Mouse (Mus musculus) telencephalon, adult 2 months (tissue): ENCODE results near the gene Gmfb.
"Not testable (repeated sequence)": the region's sequence is repeated elsewhere in the genome, so short reads cannot be mapped to it uniquely, and the experiment has no call there.

Source experiments
- DNase-seq: peaks from one replicate; pipeline ENCODE4 v3.0.0-alpha.2; 2011; ENCODE audit warnings: low read depth, low spot score

Gmfb gene

DNA sequence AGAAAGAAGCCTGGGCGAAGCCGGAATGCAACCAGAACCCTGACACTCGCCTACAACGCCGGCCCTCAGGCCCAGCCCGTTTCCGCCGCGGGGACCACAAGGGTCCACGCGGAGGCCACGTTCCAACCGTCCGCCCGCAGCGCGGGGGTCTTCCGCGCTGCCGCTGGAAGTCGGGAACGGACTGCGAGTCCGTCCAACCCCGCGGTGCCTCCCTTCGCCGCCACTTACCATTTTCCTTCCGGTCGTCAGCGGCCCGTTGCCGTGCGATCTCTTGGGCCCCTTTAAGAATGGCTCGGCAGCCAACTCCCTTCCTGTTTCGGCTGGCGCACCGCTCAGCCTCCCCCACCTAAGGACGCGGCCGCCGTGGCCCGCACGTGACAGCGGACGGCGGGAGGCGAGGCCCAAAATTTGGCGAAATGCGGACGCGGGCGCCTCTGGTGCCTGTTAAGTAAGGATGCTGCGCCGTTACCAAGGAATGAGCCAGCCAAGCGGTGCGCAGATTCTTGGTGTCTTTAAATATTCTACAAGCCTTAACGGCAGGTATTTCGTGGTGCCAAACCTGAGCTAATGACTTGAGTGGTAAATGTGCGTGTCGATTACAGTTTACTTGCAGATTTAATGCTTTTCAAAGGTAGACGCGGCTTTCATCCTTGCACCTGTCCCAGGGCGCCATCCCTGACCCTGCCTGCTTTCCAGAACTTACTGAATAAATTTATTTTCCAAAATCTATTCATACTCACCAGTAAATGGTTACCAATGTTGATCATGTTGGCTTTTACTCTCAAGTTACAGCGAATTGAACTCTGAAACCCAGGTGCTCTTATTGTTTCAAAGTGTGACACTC lies at the start of gene Gmfb:
TSS of gene Gmfb (minus strand) at position 370 of the 844 bp plus-strand sequence.
- DNase-seq: peak; percentile 91

DNA sequence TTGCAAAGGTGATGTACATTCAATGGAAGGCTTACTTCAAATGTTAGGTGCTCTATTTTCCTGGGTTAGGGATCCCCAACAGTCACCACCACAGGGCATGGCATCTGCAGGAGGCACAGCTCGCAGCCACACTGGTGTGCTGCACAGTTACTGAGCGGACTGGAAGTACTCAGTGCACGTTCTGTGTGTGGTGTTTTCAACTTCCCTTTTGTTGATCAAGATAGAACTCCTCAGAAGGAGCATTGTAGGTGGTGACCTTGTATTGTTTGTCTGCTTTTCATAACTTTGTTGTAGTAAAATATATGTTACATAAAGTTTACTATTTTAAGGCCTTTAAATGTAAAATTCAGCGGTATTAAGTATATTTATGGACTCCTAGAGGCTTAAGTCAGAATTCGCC lies 40.9 kb upstream of the Gmfb start:
- no peak for DNase-seq

DNA sequence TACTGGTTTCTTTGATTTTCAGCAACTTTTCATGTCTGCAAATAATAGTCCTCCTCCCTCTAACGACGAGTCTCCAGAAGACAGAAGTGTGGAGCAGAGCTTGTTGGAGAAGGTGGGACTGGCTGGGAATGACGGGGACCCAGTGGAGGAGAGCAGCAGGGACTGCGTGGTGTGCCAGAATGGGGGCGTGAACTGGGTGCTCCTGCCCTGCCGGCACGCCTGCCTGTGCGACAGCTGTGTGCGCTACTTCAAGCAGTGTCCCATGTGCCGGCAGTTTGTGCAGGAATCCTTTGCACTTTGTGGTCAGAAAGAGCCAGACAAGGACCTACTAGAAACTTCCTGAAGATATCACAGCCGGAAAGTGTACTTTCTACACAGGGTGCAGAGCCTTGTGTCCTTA lies 31.6 kb upstream of the Gmfb start:
- DNase-seq: no peak

DNA sequence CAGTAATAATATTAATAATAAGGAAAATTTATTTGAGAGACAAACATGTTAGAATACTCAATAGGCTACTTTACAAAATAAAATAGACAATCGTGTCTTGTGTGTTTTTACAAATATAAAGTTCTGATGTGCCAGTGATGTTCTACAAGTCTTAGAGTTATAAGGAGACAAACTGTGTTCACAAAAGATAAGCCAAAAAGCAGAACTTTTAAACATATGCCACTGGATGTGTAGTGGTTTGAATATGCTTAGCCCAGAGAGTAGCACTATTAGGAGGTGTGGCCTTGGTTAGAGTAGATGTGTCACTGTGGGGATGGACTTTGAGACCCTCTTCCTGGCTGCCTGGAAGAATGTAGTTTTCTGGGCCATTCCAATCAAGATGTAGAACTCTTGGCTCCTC lies 27.7 kb upstream of the Gmfb start:
- DNase-seq: no peak

DNA sequence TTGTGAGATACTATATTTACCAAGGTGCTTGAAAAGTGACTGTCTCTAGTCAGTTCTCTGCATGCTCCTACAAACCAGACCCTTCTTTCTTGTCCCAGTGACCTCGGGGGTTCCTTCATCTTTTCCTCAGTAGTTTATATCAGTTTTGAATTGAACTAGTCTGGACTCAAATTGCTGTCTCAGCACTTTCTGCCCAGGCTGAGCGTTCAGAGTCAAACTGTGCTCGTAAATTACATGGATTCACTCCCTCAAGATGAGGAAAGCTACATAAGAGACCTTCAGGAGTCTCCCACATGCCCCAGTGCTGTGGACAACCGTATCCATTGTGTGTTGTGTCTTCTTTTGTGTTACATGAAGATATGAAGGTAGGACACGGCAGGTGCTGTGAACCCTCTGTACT lies 26.7 kb upstream of the Gmfb start:
- no peak for DNase-seq

DNA sequence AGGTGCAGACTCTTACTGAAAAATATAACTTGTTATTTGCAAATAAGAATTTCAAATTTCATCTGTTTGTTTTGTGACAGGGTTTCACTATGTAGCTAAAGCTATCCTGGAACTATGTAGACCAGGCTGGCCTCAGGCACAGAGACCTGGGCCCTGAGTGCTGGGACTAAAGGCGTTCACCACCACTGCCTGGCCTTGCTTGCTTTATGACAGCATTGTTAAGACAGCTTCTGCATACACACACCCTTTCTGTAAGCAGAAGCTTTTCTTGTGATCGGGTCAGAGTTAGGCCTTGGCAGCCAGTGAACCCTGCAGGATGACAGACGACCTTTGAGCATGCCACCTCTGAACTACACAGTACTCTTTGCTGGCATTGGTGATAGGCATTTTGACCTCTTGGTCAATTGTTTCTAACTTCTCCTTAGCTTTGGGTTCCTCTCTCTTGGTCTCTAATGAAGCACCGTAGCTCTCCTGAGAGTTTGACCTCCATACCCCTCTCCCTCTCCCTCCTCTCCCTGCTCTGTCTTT lies 26.1 kb upstream of the Gmfb start:
- no peak for DNase-seq

DNA sequence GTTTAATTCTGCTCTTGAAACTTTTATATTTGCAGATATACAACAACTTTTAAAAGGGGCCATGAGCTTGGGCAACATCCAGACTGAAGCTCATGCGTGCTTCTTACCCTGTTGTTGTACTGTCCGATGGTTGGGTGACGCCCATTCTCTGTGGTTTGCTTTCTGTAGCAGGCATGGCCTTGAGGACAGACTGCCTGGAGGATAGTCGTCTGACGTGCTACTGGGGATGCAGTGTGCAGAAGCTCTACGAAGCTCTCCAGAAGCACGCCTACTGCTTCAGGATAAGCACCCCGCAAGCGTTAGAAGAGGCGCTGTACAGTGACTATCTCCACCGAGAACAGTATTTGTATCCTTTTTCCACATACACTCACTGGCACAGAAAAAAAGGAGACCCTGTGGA lies 23.7 kb upstream of the Gmfb start:
- no peak for DNase-seq

DNA sequence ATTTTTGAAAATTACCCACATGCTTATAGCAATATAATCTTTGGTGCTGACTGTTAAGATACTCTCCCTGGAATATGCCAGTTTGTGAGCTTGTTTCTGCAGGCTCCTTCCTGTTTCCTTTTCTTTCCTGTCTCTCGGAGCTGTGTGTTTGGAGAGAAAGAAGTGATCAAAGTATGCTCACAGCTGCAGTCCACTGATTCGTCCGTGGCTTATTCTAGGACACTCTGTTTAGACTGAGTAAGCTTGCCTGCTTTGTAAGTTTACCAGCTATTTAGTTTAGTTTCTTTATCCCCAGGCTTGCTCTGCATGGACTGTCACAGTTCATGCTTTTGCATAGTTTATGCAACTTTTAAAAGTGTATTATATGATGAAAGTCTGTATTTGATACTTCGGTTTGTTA lies 17.3 kb upstream of the Gmfb start:
- DNase-seq: no peak

DNA sequence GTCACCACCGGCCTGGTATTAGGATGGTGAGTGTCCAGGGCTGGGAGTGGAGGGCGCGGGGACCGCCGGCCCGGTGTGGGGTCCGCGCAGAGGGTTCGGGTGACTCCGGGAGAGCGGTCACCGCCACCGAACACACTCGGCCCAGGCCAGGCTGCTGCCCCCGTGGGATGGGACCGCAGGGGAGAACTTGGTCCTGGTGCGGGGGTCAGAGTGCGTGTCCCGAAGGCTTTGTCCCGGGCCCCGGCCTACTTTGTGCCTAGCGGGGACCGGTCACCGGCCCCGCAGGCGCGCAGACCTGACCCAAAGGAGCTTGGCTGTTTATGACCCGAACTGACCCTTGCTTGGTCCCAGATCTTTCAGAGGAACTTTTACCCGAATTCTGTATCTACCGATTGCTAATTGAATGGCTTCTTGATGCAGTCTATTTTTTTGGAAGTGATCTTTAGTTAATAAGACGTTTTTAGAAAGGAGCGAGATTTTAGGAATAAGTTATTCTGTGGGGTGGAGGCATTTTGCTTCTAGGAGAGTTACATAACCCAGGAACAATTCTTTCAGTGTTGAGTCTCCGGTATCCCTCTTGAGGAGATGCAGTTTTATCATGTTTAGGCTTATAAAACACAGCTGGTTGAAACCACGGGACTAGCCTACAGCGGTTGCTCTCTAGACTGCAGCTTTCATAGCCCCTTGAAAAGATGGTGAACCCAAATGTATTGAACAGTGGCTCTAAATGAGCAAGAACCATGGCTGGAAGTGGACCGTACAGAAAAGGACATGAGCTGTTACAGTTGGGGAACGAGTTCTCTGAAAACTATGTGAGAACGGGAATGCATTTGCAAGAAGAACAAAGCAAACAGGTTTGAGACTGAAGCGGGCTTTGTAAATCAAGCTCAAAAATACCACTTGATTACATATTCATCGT lies 10.6 kb upstream of the Gmfb start:
- DNase-seq: no peak

DNA sequence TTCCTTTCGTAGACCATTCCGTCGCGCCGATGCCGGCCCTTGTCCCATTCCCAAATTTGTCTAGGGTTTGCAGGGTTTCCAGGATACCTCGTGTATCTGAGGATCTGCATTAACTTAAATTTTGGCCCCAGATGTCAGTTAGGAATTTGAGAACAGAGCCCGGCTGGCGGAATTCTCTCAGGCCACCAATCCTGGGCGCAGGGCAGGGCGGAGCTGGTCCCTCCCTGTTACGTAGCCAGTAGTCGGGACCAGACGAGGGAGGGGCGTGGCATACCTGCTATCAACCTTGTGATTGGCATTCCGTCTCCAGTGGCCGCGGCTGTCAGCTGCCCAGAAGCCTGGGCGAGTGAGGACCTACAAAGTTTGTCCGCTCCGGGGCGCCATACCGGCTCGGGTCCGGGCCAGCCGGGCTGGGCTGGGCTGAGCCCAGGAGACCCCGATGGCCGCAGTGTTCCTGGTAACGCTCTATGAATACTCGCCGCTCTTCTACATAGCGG lies 9.8 kb upstream of the Gmfb start, which contains the start of gene Cgrrf1:
TSS of gene Cgrrf1 (plus strand) at position 289 of the 497 bp plus-strand sequence.
- DNase-seq: peak; percentile 87

DNA sequence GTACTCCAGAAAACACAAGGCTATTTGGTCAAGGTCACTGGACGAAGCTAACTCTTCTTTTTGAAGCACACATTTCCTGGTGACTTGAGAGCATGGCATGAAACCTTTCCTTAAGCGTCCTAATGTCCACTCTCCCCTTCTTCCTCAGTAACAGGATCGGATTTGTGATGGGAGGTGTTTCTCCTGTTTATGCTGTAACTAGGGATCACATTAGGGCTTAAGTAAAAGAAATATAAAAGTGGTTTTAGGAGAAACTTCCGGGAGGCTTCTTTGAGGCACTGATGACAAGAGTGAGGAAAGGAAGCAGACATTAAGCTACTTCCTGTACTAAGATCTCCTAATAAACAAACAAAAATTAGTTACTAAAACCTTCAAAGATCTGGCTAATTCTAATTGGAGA lies 9.3 kb upstream of the Gmfb start:
- no peak for DNase-seq

DNA sequence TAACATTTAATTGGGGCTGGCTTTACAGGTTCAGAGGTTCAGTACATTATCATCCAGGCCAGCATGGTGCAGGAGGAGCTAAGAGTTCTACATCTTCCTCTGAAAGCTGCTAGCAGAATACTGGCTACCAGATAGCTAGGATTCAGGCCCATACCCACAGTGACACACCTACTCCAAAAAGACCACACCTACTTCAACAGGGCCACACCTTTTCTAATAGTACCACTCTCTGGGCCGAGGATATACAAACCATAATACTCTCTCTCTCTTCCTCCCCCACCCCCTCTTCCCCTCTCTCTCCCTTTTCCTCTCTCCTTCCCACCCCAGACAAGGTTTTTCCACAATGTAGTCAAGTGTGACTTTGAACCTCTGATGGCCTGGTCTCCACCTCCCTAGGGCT lies 5.4 kb upstream of the Gmfb start:
- DNase-seq: no peak

DNA sequence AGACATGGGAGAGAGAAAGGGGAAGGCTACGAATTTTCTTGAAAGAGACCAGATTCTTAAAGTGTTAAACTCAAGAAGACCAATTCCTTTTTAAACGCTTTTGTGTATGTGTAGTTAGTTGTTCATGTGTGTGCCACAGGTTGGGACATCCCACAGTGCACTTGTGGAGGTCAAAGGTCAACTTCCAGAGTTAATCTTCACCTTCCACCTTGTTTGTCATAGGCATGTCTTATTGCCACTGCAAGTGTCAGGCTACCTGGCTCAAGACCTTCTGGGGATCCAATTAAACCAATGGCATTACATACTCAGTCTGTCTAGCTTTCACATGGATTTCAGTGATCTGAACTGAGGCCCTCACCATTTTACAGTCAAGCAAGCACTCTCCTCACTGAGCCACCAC lies 2.0 kb upstream of the Gmfb start:
- DNase-seq: no peak

DNA sequence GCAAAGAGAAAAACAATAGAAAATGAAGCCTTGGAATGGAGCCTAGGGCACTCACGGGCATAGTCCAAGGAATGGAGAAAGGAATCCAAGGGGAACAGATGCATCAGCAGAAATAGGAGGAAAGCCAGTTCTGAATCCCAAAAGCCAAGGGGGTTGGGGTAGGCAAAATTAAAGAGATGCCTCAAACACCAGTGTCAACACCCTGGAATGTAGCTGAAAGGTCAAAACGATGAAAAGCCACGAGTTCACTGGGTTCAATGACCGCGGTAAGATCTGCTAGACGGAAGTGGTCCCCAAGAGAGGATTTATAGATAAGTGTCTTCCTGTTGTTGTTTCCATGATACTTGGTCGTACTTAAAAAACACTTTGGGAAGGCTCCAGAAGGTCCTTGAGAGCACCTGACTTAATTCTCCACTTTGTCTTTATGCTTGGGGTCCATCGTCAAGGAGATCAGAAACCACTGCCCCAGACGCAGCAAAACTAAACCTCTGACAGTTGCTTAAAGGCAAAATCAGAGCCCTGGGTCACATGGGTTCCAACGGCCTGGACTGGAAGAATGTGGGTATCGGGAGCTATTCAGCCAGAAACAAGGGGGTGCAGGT lies 670 bp downstream of the Gmfb start:
- DNase-seq: no peak

DNA sequence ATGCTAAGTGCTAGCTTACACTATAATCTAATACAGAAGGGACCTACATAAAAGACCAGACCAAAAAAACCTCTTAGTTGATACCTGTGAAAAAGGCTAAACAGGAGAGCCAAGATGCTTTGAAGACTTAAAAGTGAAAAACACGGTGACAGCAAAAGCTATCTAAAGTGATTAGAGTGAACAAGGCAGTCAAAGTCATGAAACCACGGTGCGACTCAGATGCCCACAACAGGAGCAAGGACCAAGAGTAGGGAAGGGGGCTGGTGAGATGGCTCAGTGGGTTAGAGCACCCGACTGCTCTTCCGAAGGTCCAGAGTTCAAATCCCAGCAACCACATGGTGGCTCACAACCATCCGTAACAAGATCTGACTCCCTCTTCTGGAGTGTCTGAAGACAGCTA lies 2.1 kb downstream of the Gmfb start:
- not testable (repeated sequence) for DNase-seq

DNA sequence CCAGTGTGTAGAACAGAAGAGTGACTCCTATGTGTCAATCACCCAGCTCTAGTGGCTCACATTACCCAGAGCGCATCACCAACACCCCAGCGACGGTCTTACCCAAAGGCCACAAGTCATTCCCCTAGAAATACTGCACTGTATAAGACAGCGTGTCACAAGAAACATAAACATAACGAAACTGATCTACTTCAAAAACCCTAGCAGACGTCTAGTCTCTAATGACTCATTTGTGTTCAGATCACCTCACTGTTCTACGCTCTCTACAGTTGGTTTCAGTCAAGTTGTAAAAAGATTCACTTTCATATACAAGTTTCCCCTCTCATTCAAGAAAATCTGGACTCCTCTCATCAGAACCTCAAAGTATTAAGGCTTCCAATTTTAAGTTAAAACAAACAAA lies 3.3 kb downstream of the Gmfb start:
- DNase-seq: no peak

DNA sequence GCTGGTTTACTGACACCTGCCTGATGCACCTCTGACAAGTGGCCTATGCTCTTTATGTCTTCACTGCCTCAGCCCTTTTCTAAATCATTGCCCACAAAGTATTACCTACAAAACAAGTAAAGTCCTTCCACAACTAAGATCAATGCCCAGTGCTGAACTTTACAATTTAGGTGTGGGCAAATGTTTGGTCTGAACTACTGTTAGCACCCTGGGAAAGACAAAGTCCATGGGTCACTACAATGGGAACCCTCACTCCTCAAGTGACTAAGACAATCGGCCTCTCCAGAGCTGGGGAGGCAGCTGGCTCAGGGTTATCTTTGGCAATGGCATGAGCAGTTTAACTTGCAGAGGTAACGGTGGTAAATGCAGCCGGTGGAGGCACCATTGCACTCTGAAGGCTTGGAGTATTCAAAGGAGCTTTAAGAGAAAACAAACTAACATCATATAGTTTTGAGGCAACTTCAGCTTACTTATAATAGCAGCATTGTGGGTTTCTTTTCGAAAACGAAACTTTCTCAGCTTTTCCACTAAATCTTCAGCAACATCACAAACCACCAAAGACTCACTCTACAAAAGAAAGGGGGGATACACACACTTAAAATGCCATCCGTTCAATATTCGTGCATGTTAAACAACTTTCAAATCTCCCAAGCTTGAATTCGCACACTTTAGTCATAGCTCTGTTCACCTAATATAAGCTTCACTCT lies 5.0 kb downstream of the Gmfb start:
- no peak for DNase-seq

DNA sequence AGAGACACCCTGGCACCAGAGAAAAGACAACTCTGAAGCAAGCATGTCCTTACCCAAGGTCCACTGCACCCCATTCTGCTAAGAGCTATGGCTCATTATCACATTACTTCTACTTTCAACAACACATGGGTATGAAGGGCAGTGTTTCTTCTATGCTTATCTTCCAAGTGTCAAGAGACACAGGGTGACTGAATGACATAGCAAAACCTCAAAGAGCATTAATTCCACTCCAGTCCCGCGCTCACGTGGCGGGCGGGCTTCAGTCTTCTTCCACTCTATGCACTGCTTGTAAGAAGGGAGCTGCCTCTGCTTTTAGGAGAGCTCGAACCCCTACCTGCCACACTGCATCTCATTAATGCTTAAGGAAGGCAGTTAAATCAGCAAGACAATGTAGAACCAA lies 6.4 kb downstream of the Gmfb start:
- DNase-seq: no peak

DNA sequence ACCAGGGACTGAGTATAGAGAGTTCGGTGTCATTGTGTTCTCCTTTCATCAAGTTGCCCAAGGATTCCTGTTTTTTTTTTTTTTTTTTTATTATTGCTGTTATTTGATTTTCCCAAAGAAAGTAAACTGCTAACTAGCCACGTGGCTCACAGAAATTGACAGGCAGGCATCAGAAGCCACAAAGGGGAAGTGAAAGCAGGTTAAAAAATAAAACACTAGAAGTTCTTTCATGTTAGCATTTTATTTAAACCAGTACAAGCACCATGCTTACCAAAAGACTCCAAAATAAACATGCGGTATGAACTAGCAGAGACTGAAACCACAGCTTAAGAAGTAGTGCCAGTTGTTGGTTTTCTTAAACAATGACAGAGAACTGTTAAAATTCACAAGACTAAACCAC lies 14.1 kb downstream of the Gmfb start:
- DNase-seq: no peak

DNA sequence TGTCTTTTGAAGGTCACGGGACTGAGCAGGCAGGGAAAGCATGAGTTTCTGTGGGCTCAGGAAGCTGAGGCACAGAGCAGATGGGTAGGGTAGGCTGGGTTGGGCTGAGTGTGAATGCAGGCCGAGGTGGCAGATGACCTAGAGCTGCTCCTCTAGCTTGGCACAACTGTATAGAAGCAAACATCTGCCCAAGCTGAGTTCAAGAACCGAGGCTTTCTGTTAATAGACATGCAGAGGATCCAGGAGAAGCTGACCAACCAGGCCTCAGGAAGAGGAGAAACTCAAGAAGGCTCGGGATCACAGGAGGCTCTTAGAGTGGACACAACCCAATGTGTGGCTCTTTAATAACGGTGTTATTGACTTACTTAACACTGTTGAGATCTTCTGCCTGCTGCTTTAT lies 15.9 kb downstream of the Gmfb start:
- DNase-seq: no peak

DNA sequence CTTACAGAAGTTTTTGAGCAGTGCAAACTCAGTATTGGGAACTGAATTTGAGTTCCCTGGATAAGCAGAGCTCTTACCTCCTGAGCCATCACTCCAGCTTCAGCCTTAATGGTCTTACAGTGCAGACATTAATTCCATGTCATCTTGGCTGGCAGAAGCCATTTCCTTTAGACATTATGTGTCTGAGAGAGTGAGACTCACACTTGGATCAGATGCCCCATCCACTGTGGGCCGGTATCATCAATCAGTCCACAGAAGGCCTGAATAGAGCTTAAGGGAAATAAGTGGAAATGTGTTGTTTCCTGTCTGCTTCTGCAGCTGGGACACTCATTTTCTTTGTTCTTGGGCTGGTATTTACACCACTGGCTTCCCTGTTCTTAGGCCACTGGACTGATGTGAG lies 18.3 kb downstream of the Gmfb start:
- DNase-seq: no peak
